Mouse (Mus musculus): Measurements from ENCODE around the gene Hbb-bs. TPM values are rescaled to one million over a fixed set of nuclear protein-coding genes. Genes with fewer than 3 reads are reported as not detected.
"Not testable (repeated sequence)": the region's sequence is repeated elsewhere in the genome, so short reads cannot be mapped to it uniquely, and the experiment has no call there.

The Hbb-bs gene
- polyA plus RNA-seq, 1 experiment from 2014 or later = 70,723 TPM

- no peaks in the 10 kb centered on the region for H3K27me3 ChIP-seq (replicated peaks)
- H3K9ac ChIP-seq = peak overlapping the region; percentile 68
- H3K36me3 ChIP-seq = no peaks in the 10 kb centered on the region
- no peaks in the 10 kb centered on the region for H3K9me3 ChIP-seq (replicated peaks)
- H3K4me1 ChIP-seq = peaks cover 48% of the 10 kb centered on the region
- peak overlapping the region; percentile 95 for H3K27ac ChIP-seq
- WGBS (ENCODE audit: insufficient replicate concordance) = 46% methylated on average over 1 of the region's 1 CpGs
- ATAC-seq = no peak
- peak overlapping the region; percentile 30 for H3K4me3 ChIP-seq
- peak overlapping the region; percentile 65 for H3K4me2 ChIP-seq
Observed at GRCm38 (mm10) chr7:103810296-103810695, 17.6 kb downstream of the Hbb-bs start.

GRCm38 (mm10) chr7:103809801-103810155 is 18.1 kb downstream of the Hbb-bs start:
- peak overlapping the region; percentile 30 for H3K4me3 ChIP-seq
- peak overlapping the region; percentile 65 for H3K4me2 ChIP-seq
- WGBS (ENCODE audit: insufficient replicate concordance) = 20% methylated on average over 1 of the region's 1 CpGs

GRCm38 (mm10) chr7:103808971-103809800 is 18.7 kb downstream of the Hbb-bs start:
- Histone ChIP-seq H3K27me3 (replicated peaks) (no peaks in the 10 kb centered on the region), H3K4me1 (peaks cover 44% of the 10 kb centered on the region), H3K36me3 (no peaks in the 10 kb centered on the region), H3K4me3 (peak overlapping the region; percentile 30), H3K27ac (peak overlapping the region; percentile 95), H3K4me2 (peak overlapping the region; percentile 65), H3K9me3 (replicated peaks) (no peaks in the 10 kb centered on the region), H3K9ac (peak overlapping the region; percentile 68)
- WGBS (ENCODE audit: insufficient replicate concordance) = 6% methylated on average over 5 of the region's 5 CpGs
- ATAC-seq = no peak

More at GRCm38 (mm10) chr7:103809801-103810155, 18.1 kb downstream of the Hbb-bs start:
- no peak for ATAC-seq
- Histone ChIP-seq H3K27me3 (replicated peaks) (no peaks in the 10 kb centered on the region), H3K4me1 (peaks cover 44% of the 10 kb centered on the region), H3K27ac (peak overlapping the region; percentile 95), H3K9ac (peak overlapping the region; percentile 68), H3K9me3 (replicated peaks) (no peaks in the 10 kb centered on the region), H3K36me3 (no peaks in the 10 kb centered on the region)

- H3K9me3 ChIP-seq (replicated peaks); H3K4me3 ChIP-seq; ATAC-seq; H3K36me3 ChIP-seq; H3K27me3 ChIP-seq (replicated peaks): not testable (repeated sequence)
- Histone ChIP-seq H3K9ac (peak overlapping the region; percentile 63), H3K27ac (peak overlapping the region; percentile 89), H3K4me1 (peaks cover 41% of the 10 kb centered on the region), H3K4me2 (peak overlapping the region; percentile 36)
- WGBS (ENCODE audit: insufficient replicate concordance) = 44% methylated on average over 2 of the region's 2 CpGs
Observed at GRCm38 (mm10) chr7:103808120-103808519, 19.8 kb downstream of the Hbb-bs start.

- peak overlapping the region; percentile 75 for H3K27ac ChIP-seq
- H3K4me3 ChIP-seq = no peak overlapping the region
- H3K4me2 ChIP-seq = no peak overlapping the region
- no peaks in the 10 kb centered on the region for H3K36me3 ChIP-seq
- H3K9ac ChIP-seq = peak overlapping the region; percentile 40
- ATAC-seq = no peak
- peaks cover 41% of the 10 kb centered on the region for H3K4me1 ChIP-seq
- no peaks in the 10 kb centered on the region for H3K9me3 ChIP-seq (replicated peaks)
- H3K27me3 ChIP-seq (replicated peaks) = no peaks in the 10 kb centered on the region
- WGBS (ENCODE audit: insufficient replicate concordance) = 55% methylated on average over 1 of the region's 1 CpGs
Observed at GRCm38 (mm10) chr7:103806856-103807255, 21.0 kb downstream of the Hbb-bs start.

- peak; percentile 93 for ATAC-seq
- Histone ChIP-seq H3K27me3 (replicated peaks) (no peaks in the 10 kb centered on the region), H3K27ac (peak overlapping the region; percentile 10; the same call in 1 of the 2 replicates), H3K9ac (no peak overlapping the region), H3K9me3 (replicated peaks) (no peaks in the 10 kb centered on the region), H3K36me3 (no peaks in the 10 kb centered on the region), H3K4me1 (peaks cover 9% of the 10 kb centered on the region), H3K4me2 (no peak overlapping the region), H3K4me3 (no peak overlapping the region)
- 2% methylated on average over 4 of the region's 4 CpGs for whole genome bisulfite sequencing (ENCODE audit: insufficient replicate concordance)
Observed at GRCm38 (mm10) chr7:103792669-103793388, 35.1 kb downstream of the Hbb-bs start.

- H3K4me3 ChIP-seq = no peak within 1 kb of the TSS
- H3K9me3 ChIP-seq (replicated peaks) = no peaks in the 10 kb centered on the region
- WGBS (ENCODE audit: insufficient replicate concordance) = 73% methylated on average over 3 of the region's 3 CpGs
- H3K9ac ChIP-seq = no peak within 1 kb of the TSS
- no peak for ATAC-seq
- H3K36me3 ChIP-seq = no peaks in the 10 kb centered on the region
- no peak within 1 kb of the TSS for H3K4me2 ChIP-seq
- H3K27me3 ChIP-seq (replicated peaks) = no peaks in the 10 kb centered on the region
- peaks cover 9% of the 10 kb centered on the region for H3K4me1 ChIP-seq
- peak within 1 kb of the TSS; percentile 10; the same call in 1 of the 2 replicates for H3K27ac ChIP-seq
Observed at GRCm38 (mm10) chr7:103791721-103792120, 36.2 kb downstream of the Hbb-bs start, which contains the start of gene Olfr67. Gene Olfr67, minus strand, starts transcription at chr7:103791821.

- 65% methylated on average over 3 of the region's 3 CpGs for WGBS (ENCODE audit: insufficient replicate concordance)
- H3K27me3 ChIP-seq (replicated peaks) = no peaks in the 10 kb centered on the region
Observed at GRCm38 (mm10) chr7:103779598-103779997, 48.3 kb downstream of the Hbb-bs start, which contains the start of gene Olfr68. Gene Olfr68, minus strand, starts transcription at chr7:103779698.

GRCm38 (mm10) chr7:103777652-103778051 is 50.2 kb downstream of the Hbb-bs start:
- ATAC-seq = peak; percentile 96
- not testable (repeated sequence) for H3K27ac ChIP-seq
- WGBS (ENCODE audit: insufficient replicate concordance) = 34% methylated on average over 4 of the region's 4 CpGs

More at GRCm38 (mm10) chr7:103779598-103779997, 48.3 kb downstream of the Hbb-bs start, which contains the start of gene Olfr68:
- no peak within 1 kb of the TSS for H3K4me3 ChIP-seq
- no peak within 1 kb of the TSS for H3K9ac ChIP-seq
- no peak within 1 kb of the TSS for H3K4me2 ChIP-seq
- no peaks in the 10 kb centered on the region for H3K36me3 ChIP-seq
- ATAC-seq = no peak
- H3K27ac ChIP-seq = no peak within 1 kb of the TSS
- peaks cover 8% of the 10 kb centered on the region; the same call in 1 of the 2 replicates for H3K4me1 ChIP-seq
- H3K9me3 ChIP-seq (replicated peaks) = no peaks in the 10 kb centered on the region

More at GRCm38 (mm10) chr7:103777652-103778051, 50.2 kb downstream of the Hbb-bs start:
- not testable (repeated sequence) for H3K4me1 ChIP-seq; H3K4me2 ChIP-seq; H3K4me3 ChIP-seq; H3K36me3 ChIP-seq; H3K27me3 ChIP-seq (replicated peaks); H3K9me3 ChIP-seq (replicated peaks); H3K9ac ChIP-seq

Other genes starting within 250 kb of the Hbb-bs start
- not detected in 2 replicates for gene Olfr618, start 238.0 kb downstream of the Hbb-bs start, polyA plus RNA-seq (2016; fragmentation: Nextera tagmentation; extraction: Ambion mirVana)
- gene Olfr619, start 227.5 kb downstream of the Hbb-bs start, polyA plus RNA-seq (2016; fragmentation: Nextera tagmentation; extraction: Ambion mirVana) = not detected in 2 replicates
- not detected in 2 replicates for gene Olfr620, start 215.6 kb downstream of the Hbb-bs start, polyA plus RNA-seq (2016; fragmentation: Nextera tagmentation; extraction: Ambion mirVana)
- not detected in 2 replicates for gene Olfr622, start 185.4 kb downstream of the Hbb-bs start, polyA plus RNA-seq (2016; fragmentation: Nextera tagmentation; extraction: Ambion mirVana)
- gene Olfr623, start 164.4 kb downstream of the Hbb-bs start, polyA plus RNA-seq (2016; fragmentation: Nextera tagmentation; extraction: Ambion mirVana) = not detected in 2 replicates
- not detected in 2 replicates for gene Olfr624, start 156.9 kb downstream of the Hbb-bs start, polyA plus RNA-seq (2016; fragmentation: Nextera tagmentation; extraction: Ambion mirVana)
- not detected in 2 replicates for gene Olfr625-ps1, start 145.4 kb downstream of the Hbb-bs start, polyA plus RNA-seq (2016; fragmentation: Nextera tagmentation; extraction: Ambion mirVana)
- not detected in 2 replicates for gene Olfr243, start 113.4 kb downstream of the Hbb-bs start, polyA plus RNA-seq (2016; fragmentation: Nextera tagmentation; extraction: Ambion mirVana)
- gene Olfr628, start 97.7 kb downstream of the Hbb-bs start, polyA plus RNA-seq (2016; fragmentation: Nextera tagmentation; extraction: Ambion mirVana) = not detected in 2 replicates
- 0.05 TPM in 1 of 2 replicates, not detected in the other for gene Olfr629, start 83.2 kb downstream of the Hbb-bs start, polyA plus RNA-seq (2016; fragmentation: Nextera tagmentation; extraction: Ambion mirVana)
- gene Olfr630, start 70.8 kb downstream of the Hbb-bs start, polyA plus RNA-seq (2016; fragmentation: Nextera tagmentation; extraction: Ambion mirVana) = not detected in 2 replicates
- gene Olfr69, start 56.5 kb downstream of the Hbb-bs start, polyA plus RNA-seq (2016; fragmentation: Nextera tagmentation; extraction: Ambion mirVana) = not detected in 2 replicates
- not detected in 2 replicates for gene Olfr68, start 48.4 kb downstream of the Hbb-bs start, polyA plus RNA-seq (2016; fragmentation: Nextera tagmentation; extraction: Ambion mirVana)
- gene Olfr67, start 36.3 kb downstream of the Hbb-bs start, polyA plus RNA-seq (2016; fragmentation: Nextera tagmentation; extraction: Ambion mirVana) = not detected in 2 replicates
- gene Hbb-bt, start 14.1 kb downstream of the Hbb-bs start, polyA plus RNA-seq (2016; fragmentation: Nextera tagmentation; extraction: Ambion mirVana) = 37,996 and 38,837 TPM in 2 replicates
- gene Hbb-bh2, start 12.4 kb upstream of the Hbb-bs start, polyA plus RNA-seq (2016; fragmentation: Nextera tagmentation; extraction: Ambion mirVana) = 0.72 and 1.2 TPM in 2 replicates
- gene Hbb-bh1, start 15.1 kb upstream of the Hbb-bs start, polyA plus RNA-seq (2016; fragmentation: Nextera tagmentation; extraction: Ambion mirVana) = 1,392 and 1,481 TPM in 2 replicates
- 9,927 and 10,875 TPM in 2 replicates for gene Hbb-y, start 25.1 kb upstream of the Hbb-bs start, polyA plus RNA-seq (2016; fragmentation: Nextera tagmentation; extraction: Ambion mirVana)
- gene Olfr66, start 58.2 kb upstream of the Hbb-bs start, polyA plus RNA-seq (2016; fragmentation: Nextera tagmentation; extraction: Ambion mirVana) = not detected in 2 replicates
- not detected in 2 replicates for gene Olfr64, start 66.4 kb upstream of the Hbb-bs start, polyA plus RNA-seq (2016; fragmentation: Nextera tagmentation; extraction: Ambion mirVana)
- gene Olfr65, start 75.4 kb upstream of the Hbb-bs start, polyA plus RNA-seq (2016; fragmentation: Nextera tagmentation; extraction: Ambion mirVana) = not detected in 2 replicates
- gene Olfr631, start 100.7 kb upstream of the Hbb-bs start, polyA plus RNA-seq (2016; fragmentation: Nextera tagmentation; extraction: Ambion mirVana) = 0.30 TPM in 1 of 2 replicates, not detected in the other
- 0.17 and 0.35 TPM in 2 replicates for gene Olfr632, start 106.3 kb upstream of the Hbb-bs start, polyA plus RNA-seq (2016; fragmentation: Nextera tagmentation; extraction: Ambion mirVana)
- gene Olfr633, start 116.3 kb upstream of the Hbb-bs start, polyA plus RNA-seq (2016; fragmentation: Nextera tagmentation; extraction: Ambion mirVana) = 0.08 TPM in 1 of 2 replicates, not detected in the other
- gene Olfr635, start 143.1 kb upstream of the Hbb-bs start, polyA plus RNA-seq (2016; fragmentation: Nextera tagmentation; extraction: Ambion mirVana) = not detected in 2 replicates
- gene Olfr638, start 170.7 kb upstream of the Hbb-bs start, polyA plus RNA-seq (2016; fragmentation: Nextera tagmentation; extraction: Ambion mirVana) = not detected in 2 replicates
- gene Olfr639, start 189.2 kb upstream of the Hbb-bs start, polyA plus RNA-seq (2016; fragmentation: Nextera tagmentation; extraction: Ambion mirVana) = not detected in 2 replicates
- not detected in 2 replicates for gene Olfr640, start 197.5 kb upstream of the Hbb-bs start, polyA plus RNA-seq (2016; fragmentation: Nextera tagmentation; extraction: Ambion mirVana)
- gene Olfr641, start 207.3 kb upstream of the Hbb-bs start, polyA plus RNA-seq (2016; fragmentation: Nextera tagmentation; extraction: Ambion mirVana) = not detected in 2 replicates
- not detected in 2 replicates for gene Olfr642, start 224.6 kb upstream of the Hbb-bs start, polyA plus RNA-seq (2016; fragmentation: Nextera tagmentation; extraction: Ambion mirVana)
- not detected in 2 replicates for gene 4930516K23Rik, start 233.3 kb upstream of the Hbb-bs start, polyA plus RNA-seq (2016; fragmentation: Nextera tagmentation; extraction: Ambion mirVana)
- gene Olfr644, start 243.8 kb upstream of the Hbb-bs start, polyA plus RNA-seq (2016; fragmentation: Nextera tagmentation; extraction: Ambion mirVana) = not detected in 2 replicates